Mouse (Mus musculus) v-Abl transformed pro-B cells (cell line): Measurements from ENCODE around the gene Dnah8.

Experiments used
- in situ Hi-C, 2 experiments: fragments of 400-800 bp; cut with MboI; formaldehyde crosslinking; loops; one replicate each; pipeline ENCODE4 v1.15.1; 2025; ENCODE audit not compliant: unreplicated experiment in 2 of 2

Dnah8 gene

DNA sequence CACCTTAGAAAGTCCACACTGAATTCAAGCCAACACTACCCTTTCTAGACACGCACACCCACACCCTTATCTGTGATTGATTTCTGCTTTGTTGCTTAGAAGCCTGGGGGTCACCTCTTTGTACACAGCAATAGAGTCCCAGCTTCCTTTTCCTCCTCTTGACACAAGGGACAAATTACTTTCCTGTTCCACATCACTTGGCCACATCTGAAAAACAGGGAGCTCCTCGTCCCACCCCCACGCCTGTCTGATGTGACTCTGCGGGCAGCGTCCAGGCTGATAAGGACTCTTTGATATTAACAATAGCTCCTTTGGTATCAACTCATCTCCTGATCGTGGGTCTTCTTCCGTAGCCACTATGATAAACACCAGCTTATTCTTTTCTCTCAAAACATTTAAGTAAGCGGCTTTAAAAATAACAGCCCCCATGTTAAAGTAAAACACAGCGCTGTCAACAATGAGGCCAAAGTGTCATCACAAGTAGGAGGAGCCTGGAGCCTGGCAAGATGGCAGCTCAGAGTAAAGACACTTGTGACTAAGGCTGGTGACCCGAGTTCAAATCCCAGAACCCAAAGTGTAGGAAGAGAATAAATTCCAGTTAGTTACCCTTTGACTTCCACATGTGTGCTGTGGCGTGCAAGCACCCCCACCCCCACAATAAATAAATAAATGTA lies 234.6 kb downstream of the Dnah8 start:
- in situ Hi-C loops = no loop called here

DNA sequence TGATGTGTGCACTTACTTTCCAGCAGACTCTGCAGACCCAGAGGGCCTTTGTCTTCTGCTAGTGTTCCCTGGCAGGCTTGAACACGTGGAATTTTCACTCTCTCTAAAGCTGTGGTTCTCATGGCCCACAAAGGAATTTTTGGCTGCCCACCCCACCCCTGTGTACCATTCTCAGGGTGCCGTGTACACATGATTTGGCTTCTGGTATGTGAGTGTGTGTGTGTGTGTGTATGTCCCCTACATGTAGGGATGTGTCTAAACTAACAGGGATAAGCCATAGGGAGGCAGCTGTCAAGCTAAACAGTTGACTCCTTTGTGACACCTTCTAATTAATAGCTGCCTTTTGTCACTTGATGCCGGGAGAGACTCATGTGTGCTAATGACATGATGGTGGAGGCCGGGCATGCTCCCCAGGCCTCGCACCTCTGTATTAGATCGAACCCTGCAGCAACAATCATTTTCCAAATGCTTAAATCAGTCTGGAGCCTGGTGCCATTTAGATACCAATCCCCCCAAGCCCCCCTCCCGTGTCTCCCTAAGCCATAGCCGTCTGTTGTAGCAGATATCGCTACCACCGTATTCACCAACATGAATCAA lies 235.9 kb downstream of the Dnah8 start:
- in situ Hi-C loops = no loop called here

DNA sequence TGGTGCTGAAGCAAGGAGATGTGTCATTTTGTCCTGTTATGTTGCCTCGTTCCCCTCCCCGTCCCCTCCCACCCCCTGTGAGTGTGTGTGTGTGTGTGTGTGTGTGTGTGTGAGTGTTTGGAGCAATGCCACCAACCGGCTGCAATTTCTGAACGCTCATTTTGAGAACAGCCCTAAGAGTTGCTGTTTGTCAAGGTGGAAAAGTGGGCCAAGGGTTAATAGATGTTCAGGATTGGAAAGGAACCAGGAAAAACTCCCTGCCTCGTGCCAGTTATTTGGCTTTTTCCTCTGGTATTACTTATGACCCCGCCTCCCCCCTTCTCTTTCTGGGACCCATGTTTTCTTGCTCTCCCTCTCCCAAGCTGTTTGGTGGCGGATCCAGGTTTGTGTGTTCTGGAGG lies 236.5 kb downstream of the Dnah8 start:
- in situ Hi-C loops = no loop called here

DNA sequence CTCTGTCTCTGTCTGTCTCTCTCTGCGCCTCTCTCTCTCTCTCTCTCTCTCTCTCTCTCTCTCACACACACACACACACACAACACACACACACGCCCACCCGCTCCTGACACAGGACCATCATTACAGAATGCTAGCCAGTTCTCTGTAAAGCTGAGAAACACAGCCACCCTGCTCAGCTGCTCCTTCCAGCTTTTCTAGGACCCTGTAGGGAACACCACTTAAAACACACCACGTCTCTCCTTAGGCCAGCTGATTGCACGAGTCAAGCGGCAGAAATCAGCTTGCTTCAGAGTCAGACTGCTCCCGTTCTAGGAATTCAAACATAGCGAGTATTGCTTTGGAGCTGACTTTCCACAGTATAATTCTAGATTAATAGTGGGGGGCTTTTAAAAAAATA lies 242.1 kb downstream of the Dnah8 start:
- in situ Hi-C loops = no loop called here

DNA sequence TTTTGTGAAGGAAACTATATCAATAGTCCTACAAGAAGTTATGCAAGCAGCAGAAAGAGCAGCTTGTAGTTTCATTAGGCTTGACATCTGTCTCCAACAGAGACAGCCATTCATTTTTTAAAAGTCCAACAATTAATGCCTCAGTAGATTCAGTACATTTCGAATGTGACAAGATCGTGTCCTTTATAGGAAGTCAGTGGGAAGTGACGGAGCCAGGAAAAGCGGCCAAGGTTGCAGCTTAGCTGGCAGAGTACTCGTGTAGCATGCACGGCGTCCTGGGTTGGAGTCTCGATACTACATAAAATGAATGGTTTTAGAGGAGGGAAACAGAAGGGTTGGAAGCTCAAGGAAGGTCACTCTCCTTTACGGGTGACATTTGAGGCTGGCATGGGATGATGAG lies 242.8 kb downstream of the Dnah8 start:
- in situ Hi-C loops = no loop called here

DNA sequence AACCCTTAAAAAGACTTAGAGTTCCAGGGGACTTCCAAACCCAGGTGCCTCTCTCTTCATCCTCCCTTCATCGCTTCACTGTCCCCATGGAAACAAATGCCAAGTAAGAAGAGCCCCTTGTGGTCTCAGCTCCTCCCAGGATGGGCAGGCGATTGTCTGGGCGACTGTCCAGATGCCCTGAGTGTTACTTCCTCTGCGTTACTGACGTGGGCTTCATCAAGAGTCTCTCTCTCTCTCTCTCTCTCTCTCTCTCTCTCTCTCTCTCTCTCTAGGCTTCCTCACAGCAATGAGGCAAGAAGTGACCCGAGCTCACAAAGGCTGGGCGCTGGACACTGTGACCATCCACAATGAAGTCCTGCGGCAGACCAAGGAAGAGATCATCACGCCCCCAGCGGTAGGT lies 246.9 kb downstream of the Dnah8 start:
- in situ Hi-C loops = no loop called here

DNA sequence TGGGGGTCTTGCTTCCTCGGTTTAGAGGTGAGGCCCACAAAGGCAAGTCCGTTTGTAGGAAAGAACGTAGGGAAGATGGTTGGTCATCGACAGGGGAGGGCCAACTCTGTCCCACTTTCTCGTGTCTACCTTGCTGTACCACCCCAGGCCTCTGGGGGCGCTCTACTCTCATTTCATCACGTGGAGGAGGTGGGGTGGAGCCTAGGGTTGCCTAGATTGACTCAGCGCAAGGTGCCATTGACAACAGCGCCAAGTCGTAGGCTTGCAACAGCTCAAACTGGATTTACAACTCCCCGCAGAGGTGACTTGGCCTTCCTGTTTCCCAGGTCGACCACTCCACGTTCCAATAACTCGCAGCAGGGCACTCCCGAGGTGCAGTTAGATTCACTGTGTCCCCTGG lies 250.1 kb downstream of the Dnah8 start:
- in situ Hi-C loops = no loop called here

DNA sequence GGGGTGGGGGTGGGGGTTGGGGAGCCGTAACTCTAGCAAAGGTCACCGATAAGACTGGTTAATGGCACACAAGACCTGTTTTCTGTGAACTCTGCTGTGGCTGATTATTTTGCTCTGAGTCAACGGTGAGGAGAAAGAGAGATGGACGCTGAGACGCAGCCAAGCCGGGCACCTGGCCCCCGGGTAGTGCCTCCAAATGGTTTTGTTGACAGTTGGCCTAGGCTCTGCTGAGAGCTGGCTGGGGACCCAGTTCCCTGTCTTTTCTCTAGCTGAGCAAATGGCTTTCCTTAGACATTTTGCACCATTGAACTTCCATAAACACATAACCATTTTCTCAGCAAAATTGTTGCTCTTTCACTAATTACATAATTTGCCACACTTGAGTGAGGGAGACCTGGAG lies 253.3 kb downstream of the Dnah8 start:
- in situ Hi-C loops = no loop called here

DNA sequence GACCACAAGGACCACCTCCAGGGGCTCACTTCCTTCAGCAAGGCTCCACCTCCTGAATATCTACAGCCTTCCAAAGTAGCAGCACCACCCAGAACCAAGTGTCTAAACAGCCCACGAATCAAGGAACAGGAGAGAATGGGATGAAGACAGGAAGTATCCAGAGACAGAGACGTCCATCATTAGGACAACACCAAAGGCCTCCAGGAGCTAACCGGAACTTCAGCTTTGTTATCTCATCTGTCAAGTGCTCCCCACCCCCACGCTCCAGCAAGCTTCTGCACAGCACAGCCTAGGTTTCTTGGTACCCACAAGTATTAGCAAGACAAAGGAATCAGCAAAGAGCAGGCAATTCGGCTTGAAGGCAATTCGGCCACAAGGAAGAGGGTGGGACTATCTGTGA lies 254.5 kb downstream of the Dnah8 start:
- in situ Hi-C loops = no loop called here

DNA sequence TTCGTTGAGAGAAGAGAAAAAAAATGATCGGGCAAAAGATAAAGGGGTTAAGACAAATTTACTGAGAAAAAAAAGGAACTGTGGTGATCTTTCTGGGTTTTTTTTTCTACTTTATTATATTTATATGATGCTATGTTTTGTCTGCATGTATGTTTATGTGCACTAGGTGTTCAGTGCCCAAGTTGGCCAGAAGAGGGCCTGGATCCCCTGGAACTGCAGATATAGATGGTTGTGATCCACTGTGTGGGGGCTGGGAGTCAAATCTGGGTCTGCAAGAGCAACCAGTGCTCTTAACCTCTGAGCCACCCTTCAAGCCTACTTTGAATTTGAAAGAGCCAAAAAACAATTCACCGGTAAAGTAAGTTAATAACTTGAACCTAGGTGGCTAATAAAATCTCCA lies 256.2 kb downstream of the Dnah8 start:
- in situ Hi-C loops = no loop called here

DNA sequence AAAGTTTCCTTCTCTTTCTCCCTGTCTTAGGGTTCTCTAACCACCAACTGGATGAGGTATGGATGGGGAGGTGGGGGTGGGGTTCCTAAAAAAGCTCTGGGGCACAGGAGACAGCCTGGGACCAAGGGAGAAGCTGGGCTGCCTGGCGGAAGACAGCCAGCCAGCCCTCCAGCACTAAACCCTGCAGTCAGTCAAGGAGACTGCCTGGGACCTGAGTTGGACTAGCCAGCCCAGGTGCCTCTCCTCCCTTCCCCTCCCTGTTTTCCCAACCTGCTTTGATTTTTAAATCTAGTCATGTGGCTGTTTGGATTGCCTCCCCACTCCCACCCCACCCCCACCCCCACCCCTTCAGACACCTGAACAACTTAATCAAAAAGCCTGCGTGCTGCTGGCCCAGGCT lies 256.8 kb downstream of the Dnah8 start:
- in situ Hi-C loops = no loop called here

DNA sequence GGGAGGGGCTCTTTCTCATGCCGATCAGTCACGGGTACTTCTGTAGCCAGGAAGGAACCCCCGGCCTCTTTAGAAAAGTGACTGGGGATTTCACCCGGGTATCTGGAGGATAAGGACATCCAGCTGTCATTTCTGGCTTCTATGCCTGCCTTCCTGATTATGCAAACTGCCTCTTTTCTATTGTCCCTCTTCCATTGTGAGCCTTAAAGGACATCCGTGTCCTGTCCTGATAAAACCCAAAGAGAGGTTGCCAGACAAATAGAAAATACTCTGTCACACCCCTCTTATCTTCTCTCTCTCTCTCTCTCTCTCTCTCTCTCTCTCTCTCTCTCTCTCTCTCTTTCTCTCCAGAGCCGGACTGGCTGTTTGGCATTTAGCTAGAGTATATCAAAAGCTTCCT lies 258.1 kb downstream of the Dnah8 start:
- in situ Hi-C loops = no loop called here

DNA sequence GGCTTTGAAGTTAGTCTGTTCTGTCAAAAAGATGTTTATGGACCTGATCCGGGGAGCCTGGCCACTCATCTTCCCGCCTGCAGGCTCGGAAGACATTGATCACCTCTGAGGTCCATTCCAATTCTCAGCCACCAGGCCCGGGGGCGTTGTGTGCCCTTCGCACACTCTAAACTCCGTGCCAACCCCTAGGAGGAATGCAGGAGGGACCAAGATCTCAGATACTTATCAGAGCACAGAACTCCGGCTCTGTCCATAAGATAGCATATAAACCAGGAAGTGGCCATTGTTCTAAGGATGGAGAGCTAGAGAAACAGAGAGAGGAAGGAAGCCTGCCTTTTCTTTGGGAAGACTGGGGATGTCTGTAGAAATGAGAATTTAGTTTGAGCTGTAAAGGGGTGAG lies 259.4 kb downstream of the Dnah8 start:
- in situ Hi-C loops = no loop called here

DNA sequence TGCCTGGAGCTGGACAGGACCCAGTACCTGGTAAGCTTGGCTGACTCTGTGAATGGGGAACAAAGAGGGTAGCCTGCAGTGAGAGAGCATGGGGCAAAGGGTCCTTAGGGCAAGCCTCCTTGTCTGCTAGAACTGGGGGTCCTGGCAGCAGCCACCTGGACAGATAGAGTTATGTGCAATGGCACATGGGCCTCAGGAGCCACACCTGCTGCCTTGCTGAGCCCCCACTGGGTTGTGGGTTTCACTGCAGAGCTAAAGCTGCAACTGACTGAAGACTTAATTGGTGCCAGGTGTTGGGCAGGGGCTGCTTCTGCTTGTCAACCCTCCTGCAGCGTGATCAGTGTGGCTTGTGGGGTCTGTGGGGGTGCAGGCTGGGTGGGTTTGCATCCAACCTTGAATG lies 267.9 kb downstream of the Dnah8 start:
- in situ Hi-C loops = loop anchor here (5.0 kb wide), 1 partner anchor 55 kb away; no protein-coding TSS in a partner anchor

DNA sequence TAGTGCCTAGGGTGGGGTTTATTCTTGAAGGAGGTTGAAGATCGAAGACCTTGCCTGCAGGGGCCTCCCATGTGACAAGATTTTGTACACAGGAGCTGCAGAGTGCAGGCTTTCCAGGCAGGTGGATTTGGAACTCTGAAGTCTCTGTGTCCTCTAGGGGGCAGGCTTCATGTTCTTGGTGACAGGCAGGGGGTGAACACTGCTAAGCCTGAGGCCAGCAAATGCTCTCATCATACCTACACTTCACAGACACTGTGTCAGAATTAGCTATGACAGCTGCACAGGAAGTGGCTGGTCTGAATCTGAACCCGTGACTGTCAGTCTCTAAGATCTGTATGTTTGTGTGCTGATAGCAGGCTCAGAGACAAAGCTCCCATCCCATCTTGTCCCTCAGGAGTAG lies 268.6 kb downstream of the Dnah8 start:
- in situ Hi-C loops = loop anchor here (5.0 kb wide), 1 partner anchor 55 kb away; no protein-coding TSS in a partner anchor

DNA sequence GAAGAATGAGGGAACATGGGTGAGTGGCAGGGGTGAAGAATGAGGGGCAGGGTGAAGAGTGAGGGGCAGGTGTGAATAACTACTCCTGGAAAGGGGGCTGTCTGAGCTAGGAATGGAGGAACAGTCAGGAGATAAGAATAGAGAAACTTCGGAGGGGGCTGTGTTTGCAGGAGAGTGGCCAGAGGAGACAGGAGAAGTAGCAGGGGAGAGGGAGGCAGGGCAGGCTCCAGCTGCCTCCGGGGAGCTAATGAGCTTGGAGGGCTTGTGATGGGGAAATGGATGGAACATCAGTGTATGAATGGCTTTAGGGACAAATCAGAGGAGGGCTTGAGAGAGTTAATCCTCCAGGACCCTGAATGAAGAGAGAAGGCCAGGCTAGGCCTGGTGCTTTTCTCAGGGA lies 272.9 kb downstream of the Dnah8 start:
- in situ Hi-C loops = no loop called here

DNA sequence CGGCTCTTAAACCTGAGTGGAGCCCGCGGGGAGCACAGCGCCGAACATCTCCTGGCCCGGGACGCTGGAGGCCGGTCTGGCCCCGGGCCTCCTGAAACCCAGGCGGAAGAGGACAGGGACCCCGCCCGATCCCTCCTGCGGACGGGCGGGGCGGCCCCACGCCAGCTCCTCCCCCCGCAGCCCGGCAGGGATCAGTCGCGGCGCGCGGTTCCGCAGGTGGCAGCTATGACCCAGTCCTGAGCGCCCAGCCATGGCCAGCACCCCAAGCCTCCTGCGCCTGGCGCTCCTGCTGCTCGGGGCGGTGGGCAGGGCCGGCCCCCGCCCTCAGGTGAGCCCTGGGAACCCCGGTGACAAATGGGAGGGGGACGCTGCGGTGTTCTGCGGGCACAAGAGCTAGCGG lies 277.5 kb downstream of the Dnah8 start, which contains the start of gene Glp1r:
Gene Glp1r (plus strand): TSS at position 191 of the 400 bp plus-strand sequence.
- in situ Hi-C loops = loop anchor here (10.0 kb wide), 1 partner anchor 447 kb away; no protein-coding TSS in a partner anchor

DNA sequence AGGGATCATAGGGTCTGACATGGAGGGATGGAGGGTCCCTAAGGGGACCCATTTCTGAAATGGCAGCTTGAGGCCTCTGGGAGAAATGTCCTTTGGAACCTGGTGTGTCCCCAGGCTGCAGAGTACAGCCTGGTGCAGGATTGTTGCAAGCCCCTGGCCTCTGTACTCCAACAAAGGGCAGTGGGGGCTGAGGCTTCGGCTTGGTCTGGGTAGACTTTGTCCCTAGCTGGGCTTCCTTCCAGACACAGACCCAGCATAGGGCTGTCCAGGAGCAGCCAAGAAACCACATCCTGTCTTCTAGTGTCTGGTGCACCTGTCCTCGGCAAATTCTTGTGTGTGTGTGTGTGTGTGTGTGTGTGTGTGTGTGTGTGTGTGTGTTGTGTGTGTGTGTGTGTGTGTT lies 279.9 kb downstream of the Dnah8 start:
- in situ Hi-C loops = loop anchor here (10.0 kb wide), 1 partner anchor 449 kb away; no protein-coding TSS in a partner anchor

DNA sequence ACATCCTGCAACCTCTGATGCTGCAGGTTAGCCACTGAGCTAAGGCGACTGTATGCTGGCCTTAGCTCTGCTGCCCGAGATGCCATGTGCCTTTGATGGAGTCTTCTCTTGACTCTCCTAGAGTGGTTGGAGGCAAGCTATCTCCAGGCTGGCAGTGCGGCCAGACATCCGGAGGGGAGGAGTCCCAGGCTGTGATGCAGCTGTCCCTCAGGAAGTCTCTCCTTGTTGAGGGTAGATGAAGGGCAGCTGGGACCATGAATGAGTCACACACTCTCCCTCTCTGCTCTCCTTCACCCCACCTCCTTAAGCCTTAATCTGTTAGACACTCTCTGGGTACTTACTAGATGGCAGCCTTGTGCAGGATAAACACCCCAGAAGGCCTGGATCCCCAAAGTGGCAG lies 283.4 kb downstream of the Dnah8 start:
- in situ Hi-C loops = loop anchor here (10.0 kb wide), 1 partner anchor 453 kb away; no protein-coding TSS in a partner anchor

DNA sequence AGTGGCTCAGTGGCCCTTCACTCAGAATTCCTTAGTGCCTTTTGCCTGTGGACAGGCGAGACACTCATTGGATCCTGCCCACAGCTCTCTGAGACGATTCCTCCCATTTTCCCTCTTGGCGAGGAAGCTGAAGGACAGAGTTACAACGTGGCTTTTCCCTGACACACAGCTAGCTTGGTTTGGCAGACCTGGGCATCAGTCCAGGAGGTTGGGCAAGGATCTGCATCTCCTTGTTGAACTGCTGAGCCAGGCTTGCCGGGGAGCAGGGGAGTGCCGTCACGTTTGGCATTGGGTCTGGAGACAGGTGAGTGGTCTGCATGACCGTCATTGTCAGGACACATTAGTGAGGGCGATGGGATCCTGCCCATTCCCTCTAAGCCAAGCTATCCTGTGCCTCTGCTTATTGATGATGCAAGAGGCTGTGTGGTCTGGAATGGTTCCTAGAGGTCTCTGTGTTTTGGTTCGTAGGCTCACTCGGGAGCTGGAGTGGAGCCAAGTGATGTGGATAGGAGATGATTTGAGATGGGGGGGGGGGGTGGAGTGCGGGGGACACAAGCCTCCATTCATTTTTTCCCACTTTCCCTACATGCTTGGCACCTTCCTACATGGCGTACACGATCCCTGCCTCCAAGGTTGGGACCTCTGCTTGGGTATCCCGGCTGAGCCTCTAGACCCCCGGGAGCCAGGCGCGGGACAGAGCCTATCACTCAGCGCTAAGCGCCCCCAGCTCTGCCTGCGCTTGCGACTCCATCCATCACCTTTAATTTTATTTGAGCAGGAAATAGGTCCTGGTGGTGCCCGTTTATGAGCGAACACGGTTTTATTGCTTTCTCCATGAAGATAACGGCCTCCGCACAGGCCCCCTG lies 286.9 kb downstream of the Dnah8 start:
- in situ Hi-C loops = no loop called here

DNA sequence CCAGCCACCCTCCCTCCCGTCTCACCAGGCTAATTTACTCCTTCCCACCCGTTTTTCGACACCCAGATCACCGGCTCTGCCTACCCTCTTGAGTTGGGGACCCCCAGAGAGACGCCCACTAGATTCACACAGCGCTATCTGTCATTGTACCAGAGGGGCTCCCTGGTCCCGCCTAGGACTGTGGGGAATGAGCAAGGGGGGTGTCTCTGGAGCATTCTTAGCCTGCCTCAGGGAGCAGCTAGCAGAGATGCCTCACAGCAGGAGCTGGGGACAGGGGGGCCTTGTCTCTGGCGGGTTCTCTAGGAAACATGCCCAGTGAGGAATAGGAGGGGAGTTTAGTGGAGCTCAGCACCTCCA lies 287.6 kb downstream of the Dnah8 start:
- in situ Hi-C loops = no loop called here
